Mouse (Mus musculus): ENCODE measurements at regions not wholly inside any gene's neighbourhood (a gene's known extent, or its start where the extent isn't known, plus 50 kb on each side); places are given as distances from the start of the nearest gene placed in this dataset.
A peak's percentile ranks its signal among the peaks of the same experiment; 100 is the strongest.
"Not testable (repeated sequence)": the region's sequence is repeated elsewhere in the genome, so short reads cannot be mapped to it uniquely, and the experiment has no call there.

- DNase-seq: no peak
Measured at GRCm38 (mm10) chrX:70871209-70871608, 178.8 kb upstream of the Mamld1 start.

- peak; percentile 60 for DNase-seq
Measured at GRCm38 (mm10) chrX:70881326-70881725, 168.7 kb upstream of the Mamld1 start.

GRCm38 (mm10) chrX:70883461-70883860 lies 166.6 kb upstream of the Mamld1 start:
- DNase-seq: peak; percentile 12

GRCm38 (mm10) chrX:70894517-70894916 lies 155.5 kb upstream of the Mamld1 start:
- DNase-seq: no peak

DNA sequence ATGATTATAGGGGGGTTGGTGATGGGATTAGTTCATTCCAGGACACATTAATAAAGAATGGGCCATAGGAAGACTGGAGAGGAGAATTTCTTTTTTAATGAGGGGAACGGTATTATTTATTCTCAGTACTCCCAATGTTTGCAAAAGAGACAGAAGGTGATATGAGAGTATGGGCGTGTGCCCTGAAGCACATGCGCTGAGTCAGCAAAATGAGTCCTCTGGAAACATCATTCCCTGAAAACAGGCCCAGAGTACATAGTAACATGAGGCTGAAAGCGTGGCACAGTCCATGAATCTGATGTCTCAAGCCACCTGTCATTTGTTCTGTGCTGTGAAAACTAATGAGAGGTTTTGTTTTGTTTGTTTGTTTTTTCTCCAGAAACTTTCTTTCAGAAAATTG lies 154.5 kb upstream of the Mamld1 start:
- DNase-seq: no peak

DNA sequence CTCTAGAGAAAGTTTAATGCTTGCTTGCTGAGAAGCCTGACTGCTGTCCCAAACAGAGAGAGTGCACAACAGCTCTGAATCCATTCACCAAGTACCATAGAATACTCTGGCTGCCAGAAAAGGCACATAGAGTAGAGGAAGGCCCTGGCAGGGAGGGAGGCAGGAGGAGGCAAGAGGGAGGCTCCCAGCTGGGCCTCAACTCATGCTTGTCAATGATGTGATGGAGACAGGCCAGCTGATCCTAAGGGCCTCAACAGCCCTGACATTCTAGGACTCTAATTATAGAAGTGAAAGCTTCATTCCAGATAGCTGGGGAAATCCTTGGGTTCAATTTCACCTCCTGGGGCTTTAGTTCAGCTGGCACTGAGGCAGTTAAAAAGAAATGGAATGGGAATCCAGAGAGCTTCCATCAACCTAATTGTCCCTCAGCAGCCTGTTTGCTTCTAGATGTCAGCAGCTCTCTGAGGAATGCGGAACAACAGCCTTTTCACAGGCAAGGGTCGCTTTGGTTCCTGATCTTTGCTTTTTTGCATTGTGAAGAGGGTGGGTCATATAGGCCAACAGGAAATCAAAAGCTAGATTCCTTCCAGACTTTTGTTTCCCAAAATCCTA lies 152.8 kb upstream of the Mamld1 start:
- DNase-seq: no peak

DNA sequence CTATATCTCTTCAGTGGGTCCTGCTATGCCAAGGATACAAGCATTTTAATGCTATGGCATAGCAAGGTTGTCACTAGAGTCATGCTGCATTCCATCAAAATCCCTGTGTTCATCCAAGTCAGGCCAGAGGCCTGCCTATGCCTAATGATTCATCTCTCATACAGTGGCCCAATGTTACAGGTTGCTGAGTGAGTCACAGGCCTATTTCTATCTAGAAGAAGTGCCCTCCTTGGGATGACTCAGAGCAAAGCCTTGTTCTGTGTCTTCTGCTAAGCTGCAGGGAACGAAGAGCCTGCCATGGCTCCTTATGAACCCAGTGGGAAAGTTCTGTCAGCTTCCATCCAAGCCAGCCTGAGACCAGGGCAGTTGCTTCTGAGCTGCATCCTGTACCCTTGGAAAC lies 151.2 kb upstream of the Mamld1 start:
- DNase-seq: not testable (repeated sequence)

DNA sequence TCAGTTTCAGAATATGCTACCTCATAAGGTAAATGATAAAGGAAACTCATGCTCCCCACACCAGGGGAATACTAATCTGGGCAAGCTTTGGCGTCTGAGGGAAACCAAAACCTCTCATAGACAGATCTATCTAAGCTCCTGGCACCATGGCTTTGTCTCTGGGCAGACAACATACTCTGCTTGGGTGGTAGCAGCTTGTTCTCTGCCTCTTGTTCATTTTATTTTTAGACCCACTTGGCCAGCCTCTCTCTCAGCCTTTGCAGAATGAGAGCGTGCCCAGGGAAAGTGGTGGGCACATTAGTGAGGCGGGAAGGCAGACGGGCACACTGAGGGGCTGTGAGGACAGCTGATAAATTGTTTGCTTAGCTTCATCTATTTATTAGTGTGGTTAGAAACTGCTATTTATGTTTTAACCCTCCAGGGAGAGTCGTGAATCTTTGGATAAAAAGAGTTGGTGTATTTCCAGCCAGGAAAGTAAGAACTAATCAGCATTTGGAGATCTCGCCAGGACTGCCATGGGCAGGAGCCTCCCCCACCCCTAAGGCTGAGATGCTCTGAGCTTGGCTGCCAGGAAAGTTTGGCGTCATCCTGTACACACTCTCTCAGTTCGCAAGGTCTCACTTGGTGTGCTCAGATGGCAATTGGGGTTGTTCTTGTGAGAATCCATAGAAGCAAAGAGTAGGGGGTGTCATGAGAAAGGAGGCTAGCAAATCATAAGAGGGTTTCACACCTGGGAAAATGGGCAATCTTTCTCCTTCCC lies 150.2 kb upstream of the Mamld1 start:
- DNase-seq: no peak

DNA sequence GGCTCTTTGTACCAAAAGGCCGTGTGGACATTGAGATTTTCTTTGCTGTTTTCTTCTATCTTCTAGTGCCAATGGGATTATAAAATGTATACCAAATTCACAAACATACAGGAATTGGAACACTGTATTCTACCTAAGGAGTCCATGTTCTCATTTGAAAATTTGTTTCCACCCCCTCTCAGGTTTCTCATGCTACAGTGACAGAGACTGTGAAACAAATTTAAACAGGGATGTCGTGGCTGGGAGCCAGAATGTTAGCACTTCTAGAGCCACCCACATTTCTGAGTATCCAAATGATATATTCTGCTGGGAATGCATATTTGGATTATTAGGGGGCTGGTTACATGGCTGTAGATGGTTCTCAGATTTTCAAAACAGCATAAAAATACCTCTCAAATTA lies 124.4 kb upstream of the Mamld1 start:
- no peak for DNase-seq

DNA sequence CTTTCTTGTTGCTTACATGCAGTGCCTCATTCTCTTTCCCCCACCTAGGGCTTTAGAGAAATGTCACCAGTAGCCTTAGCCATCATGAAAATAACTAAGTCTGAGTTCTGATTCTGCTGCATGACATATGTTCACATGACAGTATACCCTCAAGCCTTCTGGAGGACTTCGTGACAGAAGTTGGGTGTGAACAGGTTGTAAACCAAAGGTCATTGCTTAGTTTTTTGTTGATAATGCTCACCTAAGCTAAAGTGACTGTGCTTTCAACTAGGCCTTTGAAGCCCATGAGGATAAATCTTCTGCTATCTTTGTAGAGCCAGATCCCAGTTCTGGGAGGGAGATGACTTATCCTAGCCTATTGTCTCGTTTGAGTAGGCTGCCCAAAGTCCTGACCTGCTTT lies 118.1 kb upstream of the Mamld1 start:
- DNase-seq: no peak

- no peak for DNase-seq
Measured at GRCm38 (mm10) chrX:70945382-70945781, 104.7 kb upstream of the Mamld1 start.

GRCm38 (mm10) chrX:70946052-70946451 lies 104.0 kb upstream of the Mamld1 start:
- no peak for DNase-seq

DNA sequence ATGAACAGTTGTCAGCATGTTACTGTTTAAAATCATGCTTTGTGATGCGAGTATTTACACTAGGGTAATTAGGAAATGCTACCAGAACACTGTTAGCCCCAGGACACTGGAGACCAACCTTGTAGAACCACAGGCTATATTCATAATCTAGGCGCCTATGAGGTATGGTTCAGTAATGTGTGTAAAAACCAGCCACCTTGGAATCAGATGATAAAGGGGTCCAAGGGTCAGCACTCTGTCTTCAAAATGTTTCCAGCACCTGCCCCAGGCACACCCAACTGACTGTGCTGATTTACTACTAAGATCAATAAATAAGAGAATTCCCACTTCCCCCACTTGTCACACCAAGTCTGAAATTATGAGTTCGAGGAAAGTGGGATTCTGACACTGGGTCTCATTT lies 100.8 kb upstream of the Mamld1 start:
- DNase-seq: no peak

- DNase-seq: no peak
Measured at GRCm38 (mm10) chrX:70953022-70953421, 97.0 kb upstream of the Mamld1 start.
